Mouse (Mus musculus) hindbrain, postnatal 0 days (tissue): ENCODE data around the gene Tmod4. TPM values are rescaled to one million over a fixed set of nuclear protein-coding genes. Genes with fewer than 3 reads are reported as not detected.
A peak's percentile ranks its signal among the peaks of the same experiment; 100 is the strongest.

Experiments
- ATAC-seq: fragments of 200-750 bp; cut with Nextera tagmentation; 2 replicates; pipeline ENCODE4 v1.8.0; 2017; ENCODE audit warnings: mild to moderate bottlenecking, moderate TSS enrichment, moderate library complexity
- DNase-seq: peaks from one replicate; pipeline ENCODE4 v3.0.0-alpha.2; 2015; ENCODE audit warnings: low spot score
- H3K27ac ChIP-seq: fragments of 300-500 bp; sonication (generic); 2 replicates; pipeline ENCODE4 v1.5.1; 2014; ENCODE audit warnings: mild to moderate bottlenecking
- H3K27me3 ChIP-seq: fragments of 300-500 bp; sonication (generic); 2 replicates; pipeline ENCODE4 v1.6.1; 2014; ENCODE audit warnings: low read length, mixed read lengths; ENCODE audit not compliant: insufficient read depth
- H3K36me3 ChIP-seq: fragments of 300-500 bp; sonication (generic); 2 replicates; pipeline ENCODE4 v1.6.1; 2014; ENCODE audit warnings: low read length, mixed read lengths; ENCODE audit not compliant: insufficient read depth
- H3K4me1 ChIP-seq: fragments of 300-500 bp; sonication (generic); 2 replicates; pipeline ENCODE4 v1.6.1; 2014; ENCODE audit warnings: antibody characterized with exemption, low read length, mixed read lengths; ENCODE audit not compliant: insufficient read depth
- H3K4me2 ChIP-seq: fragments of 300-500 bp; sonication (generic); 2 replicates; pipeline ENCODE4 v1.6.1; 2014; ENCODE audit warnings: low read depth, mild to moderate bottlenecking, low read length, moderate library complexity, mixed read lengths
- H3K4me3 ChIP-seq: fragments of 300-500 bp; sonication (generic); 2 replicates; pipeline ENCODE4 v1.5.1; 2014; ENCODE audit warnings: low read length
- H3K9ac ChIP-seq: fragments of 300-500 bp; sonication (generic); replicated peaks from 2 replicates; pipeline ENCODE4 v1.6.1; 2014; ENCODE audit warnings: mild to moderate bottlenecking, low read length, moderate library complexity, mixed read lengths
- H3K9me3 ChIP-seq: fragments of 300-500 bp; sonication (generic); 2 replicates; pipeline ENCODE4 v1.6.1; 2016; ENCODE audit warnings: low read length, mixed read lengths
- CTCF ChIP-seq: IDR thresholded peaks from 2 replicates; pipeline ENCODE4 v1.5.1; 2016; ENCODE audit warnings: antibody characterized with exemption, control low read depth, low read depth
- WGBS: fragments of 180-500 bp; shearing (Covaris S2); extraction: QIAGEN DNeasy Blood & Tissue Kit; methylation state at CpG from one replicate; pipeline ENCODE4 v1.1.7; 2014; 5-methylcytosine and 5-hydroxymethylcytosine counted together
- microRNA-seq, 2 experiments: library from miRNA; unstranded; fragments of <30 nt; microRNA quantifications; one replicate each; pipeline ENCODE4; 2016
- polyA plus RNA-seq: library from polyadenylated mRNA; unstranded; fragments of >200 nt; fragmentation: Nextera tagmentation; extraction: Ambion mirVana; gene quantifications from 2 replicates; pipeline ENCODE4 v1.2.1, GENCODE M21; 2015
- total RNA-seq: library from RNA; depleted of rRNA; stranded (reverse); fragments of >200 nt; gene quantifications from 2 replicates; pipeline ENCODE4 v1.2.3, GENCODE M21; 2014; rRNA removed

Tmod4 gene
- total and polyA plus RNA-seq, 2 experiments from 2014 or later = 0.73 to 1.5 TPM

- no peak for TF ChIP-seq CTCF
- H3K27me3 ChIP-seq = no peaks in the 10 kb centered on the region
- H3K4me3 ChIP-seq = peak overlapping the region; percentile 2; the same call in 1 of the 2 replicates
- peak; percentile 15; the same call in 1 of the 2 replicates for ATAC-seq
- DNase-seq = peak; percentile 32
- H3K9ac ChIP-seq = 0 out of 2 replicates have a peak overlapping the region, but pooled peaks have one; percentile 40
- H3K9me3 ChIP-seq = no peaks in the 10 kb centered on the region
- peak overlapping the region; percentile 48 for H3K4me2 ChIP-seq
- peaks cover 39% of the 10 kb centered on the region for H3K36me3 ChIP-seq
- no peaks in the 10 kb centered on the region for H3K4me1 ChIP-seq
- H3K27ac ChIP-seq = no peak overlapping the region
- 11% methylated on average over 58 of the region's 58 CpGs for WGBS
Observed at GRCm38 (mm10) chr3:95173256-95173949, 49.1 kb downstream of the Tmod4 start.

DNA sequence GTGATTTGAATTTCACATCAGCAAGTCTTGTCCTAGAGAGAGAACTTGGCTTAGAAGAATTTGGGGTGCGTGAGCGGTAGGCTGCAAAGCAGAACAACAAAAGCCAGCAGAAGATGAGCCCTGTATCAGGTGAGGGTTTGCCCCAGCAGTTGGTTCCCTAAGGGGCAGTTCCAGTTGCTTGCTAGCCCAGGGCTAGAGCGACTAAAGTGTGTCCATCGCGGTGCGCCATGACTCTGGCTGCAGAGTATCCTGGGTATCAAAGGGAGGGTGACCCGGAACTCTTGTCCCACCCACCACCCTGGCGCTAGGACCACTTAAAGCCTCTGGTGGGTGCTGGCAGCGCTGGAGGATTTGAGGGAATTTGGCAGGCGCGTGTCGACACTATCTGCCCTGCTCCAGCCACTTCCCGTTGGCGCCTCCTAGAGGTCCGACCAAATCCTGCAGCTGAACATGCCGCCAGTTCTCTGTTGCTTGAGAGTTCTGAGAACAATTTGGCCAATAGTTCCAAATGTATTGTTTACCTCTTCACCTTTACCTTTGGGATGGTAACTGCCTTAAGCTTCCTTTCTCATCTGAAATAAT, 49.8 kb downstream of the Tmod4 start:
- no peak overlapping the region for H3K27ac ChIP-seq
- no peak overlapping the region for H3K9ac ChIP-seq
- H3K36me3 ChIP-seq = peaks cover 32% of the 10 kb centered on the region
- H3K4me1 ChIP-seq = no peaks in the 10 kb centered on the region
- peak; percentile 90 for TF ChIP-seq CTCF
- 17% methylated on average over 16 of the region's 16 CpGs for WGBS
- DNase-seq (peak; percentile 87), ATAC-seq (peak; percentile 62)
- peak overlapping the region; percentile 48 for H3K4me2 ChIP-seq
- H3K27me3 ChIP-seq = no peaks in the 10 kb centered on the region
- H3K9me3 ChIP-seq = no peaks in the 10 kb centered on the region
- peak overlapping the region; percentile 2; the same call in 1 of the 2 replicates for H3K4me3 ChIP-seq

- WGBS = 56% methylated on average over 3 of the region's 3 CpGs
- peaks cover 10% of the 10 kb centered on the region for H3K36me3 ChIP-seq
- no peak overlapping the region for H3K27ac ChIP-seq
- no peak overlapping the region for H3K9ac ChIP-seq
- H3K27me3 ChIP-seq = no peaks in the 10 kb centered on the region
- DNase-seq (no peak), ATAC-seq (no peak)
- no peaks in the 10 kb centered on the region for H3K4me1 ChIP-seq
- no peak for TF ChIP-seq CTCF
- no peak overlapping the region for H3K4me2 ChIP-seq
- H3K4me3 ChIP-seq = no peak overlapping the region
- H3K9me3 ChIP-seq = no peaks in the 10 kb centered on the region
Observed at GRCm38 (mm10) chr3:95176500-95176899, 52.2 kb downstream of the Tmod4 start.

DNA sequence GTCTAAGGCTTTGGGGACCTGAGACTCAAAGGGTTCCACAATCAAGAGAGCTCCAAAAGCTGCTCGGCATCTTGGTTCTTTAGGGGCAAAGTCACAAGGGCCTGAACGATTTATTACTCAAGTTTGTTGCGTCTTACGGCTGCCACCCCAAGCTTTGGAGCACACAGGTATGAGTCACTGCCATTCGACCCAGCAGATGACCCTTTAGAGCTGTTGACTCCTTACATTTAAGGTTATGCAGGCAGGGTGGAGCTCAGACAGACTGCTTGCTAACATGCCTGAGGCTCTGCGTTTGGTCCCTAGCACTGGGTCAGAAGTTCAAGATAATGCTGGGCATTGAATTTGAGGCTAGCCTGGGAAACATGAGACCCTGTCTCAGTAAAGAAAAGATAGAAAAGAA, 53.3 kb downstream of the Tmod4 start:
- no peak overlapping the region for H3K27ac ChIP-seq
- no peak for ATAC-seq
- H3K4me3 ChIP-seq = no peak overlapping the region
- no peaks in the 10 kb centered on the region for H3K27me3 ChIP-seq
- H3K36me3 ChIP-seq = peaks cover 2% of the 10 kb centered on the region; the same call in 1 of the 2 replicates
- H3K4me1 ChIP-seq = no peaks in the 10 kb centered on the region
- H3K4me2 ChIP-seq = no peak overlapping the region
- no peak overlapping the region for H3K9ac ChIP-seq
- 83% methylated on average over 6 of the region's 6 CpGs for WGBS
- no peaks in the 10 kb centered on the region for H3K9me3 ChIP-seq
- DNase-seq = no peak
- no peak for TF ChIP-seq CTCF

Small RNA genes lying within 50 kb of the gene (microRNA-seq; reads per million reads assigned to microRNA genes)
- gene Mir8099-1 = 0 reads per million in 2 experiments

Other genes starting within 250 kb of the Tmod4 start
- gene Psmb4, start 237.5 kb upstream of the Tmod4 start, total RNA-seq = 288 and 314 TPM in 2 replicates
- gene Psmb4, start 237.5 kb upstream of the Tmod4 start, polyA plus RNA-seq = 370 and 383 TPM in 2 replicates
- 32.8 and 36.5 TPM in 2 replicates for gene Selenbp1, start 191.4 kb upstream of the Tmod4 start, total RNA-seq
- gene Selenbp1, start 191.4 kb upstream of the Tmod4 start, polyA plus RNA-seq = 19.9 and 21.3 TPM in 2 replicates
- gene Rfx5, start 170.4 kb upstream of the Tmod4 start, total RNA-seq = 13.9 and 18.3 TPM in 2 replicates
- gene Rfx5, start 170.4 kb upstream of the Tmod4 start, polyA plus RNA-seq = 5.4 and 5.8 TPM in 2 replicates
- 57.1 and 85.4 TPM in 2 replicates for gene Pi4kb, start 149.7 kb upstream of the Tmod4 start, total RNA-seq
- gene Pi4kb, start 149.7 kb upstream of the Tmod4 start, polyA plus RNA-seq = 19.2 and 22.7 TPM in 2 replicates
- 34.1 and 35.4 TPM in 2 replicates for gene Zfp687, start 109.0 kb upstream of the Tmod4 start, total RNA-seq
- 17.3 and 18.0 TPM in 2 replicates for gene Zfp687, start 109.0 kb upstream of the Tmod4 start, polyA plus RNA-seq
- 208 and 210 TPM in 2 replicates for gene Psmd4, start 81.9 kb upstream of the Tmod4 start, total RNA-seq
- gene Psmd4, start 81.9 kb upstream of the Tmod4 start, polyA plus RNA-seq = 267 and 272 TPM in 2 replicates
- 15.5 and 18.5 TPM in 2 replicates for gene Pip5k1a, start 17.5 kb upstream of the Tmod4 start, total RNA-seq
- gene Pip5k1a, start 17.5 kb upstream of the Tmod4 start, polyA plus RNA-seq = 12.4 and 14.7 TPM in 2 replicates
- 52.7 and 53.6 TPM in 2 replicates for gene Vps72, start 13.5 kb upstream of the Tmod4 start, total RNA-seq
- 121 and 123 TPM in 2 replicates for gene Vps72, start 13.5 kb upstream of the Tmod4 start, polyA plus RNA-seq
- gene Scnm1, start 9.5 kb downstream of the Tmod4 start, total RNA-seq = 44.6 and 56.7 TPM in 2 replicates
- 72.1 and 75.7 TPM in 2 replicates for gene Scnm1, start 9.5 kb downstream of the Tmod4 start, polyA plus RNA-seq
- gene Lysmd1, start 9.6 kb downstream of the Tmod4 start, total RNA-seq = 33.4 and 38.5 TPM in 2 replicates
- 39.2 and 42.4 TPM in 2 replicates for gene Lysmd1, start 9.6 kb downstream of the Tmod4 start, polyA plus RNA-seq
- gene Tnfaip8l2, start 17.9 kb downstream of the Tmod4 start, total RNA-seq = 1.9 and 2.3 TPM in 2 replicates
- gene Tnfaip8l2, start 17.9 kb downstream of the Tmod4 start, polyA plus RNA-seq = 3.1 and 3.6 TPM in 2 replicates
- gene Sema6c, start 36.0 kb downstream of the Tmod4 start, total RNA-seq = 127 and 172 TPM in 2 replicates
- 15.6 and 16.4 TPM in 2 replicates for gene Sema6c, start 36.0 kb downstream of the Tmod4 start, polyA plus RNA-seq
- 8.6 and 9.2 TPM in 2 replicates for gene Gabpb2, start 93.4 kb downstream of the Tmod4 start, total RNA-seq
- 2.6 and 2.9 TPM in 2 replicates for gene Gabpb2, start 93.4 kb downstream of the Tmod4 start, polyA plus RNA-seq
- gene Cdc42se1, start 104.3 kb downstream of the Tmod4 start, total RNA-seq = 60.4 and 62.4 TPM in 2 replicates
- gene Cdc42se1, start 104.3 kb downstream of the Tmod4 start, polyA plus RNA-seq = 54.0 and 56.4 TPM in 2 replicates
- 347 and 357 TPM in 2 replicates for gene Mllt11, start 107.7 kb downstream of the Tmod4 start, total RNA-seq
- gene Mllt11, start 107.7 kb downstream of the Tmod4 start, polyA plus RNA-seq = 446 and 473 TPM in 2 replicates
- gene Gm128, start 117.1 kb downstream of the Tmod4 start, total RNA-seq = 0.14 and 1.4 TPM in 2 replicates
- 0.49 and 0.61 TPM in 2 replicates for gene Gm128, start 117.1 kb downstream of the Tmod4 start, polyA plus RNA-seq
- gene Bnipl, start 126.7 kb downstream of the Tmod4 start, total RNA-seq = not detected in 2 replicates
- 0.24 TPM in 1 of 2 replicates, not detected in the other for gene Bnipl, start 126.7 kb downstream of the Tmod4 start, polyA plus RNA-seq
- 31.1 and 31.8 TPM in 2 replicates for gene Mindy1, start 156.9 kb downstream of the Tmod4 start, total RNA-seq
- gene Mindy1, start 156.9 kb downstream of the Tmod4 start, polyA plus RNA-seq = 32.6 and 33.8 TPM in 2 replicates
- 72.7 and 77.4 TPM in 2 replicates for gene Prune1, start 157.6 kb downstream of the Tmod4 start, total RNA-seq
- gene Prune1, start 157.6 kb downstream of the Tmod4 start, polyA plus RNA-seq = 56.6 and 60.4 TPM in 2 replicates
- 0.31 TPM in 1 of 2 replicates, not detected in the other for gene Anxa9, start 182.7 kb downstream of the Tmod4 start, total RNA-seq
- gene Anxa9, start 182.7 kb downstream of the Tmod4 start, polyA plus RNA-seq = 0.28 and 0.48 TPM in 2 replicates
- gene Cers2, start 190.3 kb downstream of the Tmod4 start, total RNA-seq = 43.7 and 64.0 TPM in 2 replicates
- 87.4 and 90.5 TPM in 2 replicates for gene Cers2, start 190.3 kb downstream of the Tmod4 start, polyA plus RNA-seq
- 36.6 and 50.8 TPM in 2 replicates for gene Setdb1, start 232.7 kb downstream of the Tmod4 start, total RNA-seq
- gene Setdb1, start 232.7 kb downstream of the Tmod4 start, polyA plus RNA-seq = 26.4 and 26.5 TPM in 2 replicates